Mouse (Mus musculus): ENCODE measurements around the gene Hnrnpul2. TPM values are rescaled to one million over a fixed set of nuclear protein-coding genes. Genes with fewer than 3 reads are reported as not detected.

Hnrnpul2 gene
- total and polyA plus RNA-seq, 3 experiments: 39.4 to 174 (median 106) TPM

Other genes with a start within 250 kb of the Hnrnpul2 start
Only the 30 nearest of the 33 such genes appear.
- gene Chrm1, start 156.2 kb upstream of the Hnrnpul2 start, total RNA-seq (2012; rRNA removed): under 0.01 TPM in 1 of 2 replicates, not detected in the other
- under 1 TPM in 1 of 2 experiments, not detected in 1; 0.01 TPM for gene Chrm1, start 156.2 kb upstream of the Hnrnpul2 start, polyA plus RNA-seq (2012; ENCODE audit: insufficient read depth in 1 of 2, insufficient read length in 2 of 2, low read depth in 1 of 2, low replicate concordance in 2 of 2, missing spikeins in 1 of 2)
- 164 and 253 TPM in 2 replicates for gene Slc3a2, start 96.6 kb upstream of the Hnrnpul2 start, total RNA-seq (2012; rRNA removed)
- gene Slc3a2, start 96.6 kb upstream of the Hnrnpul2 start, polyA plus RNA-seq (2012; ENCODE audit: insufficient read depth in 1 of 2, insufficient read length in 2 of 2, low read depth in 1 of 2, low replicate concordance in 2 of 2, missing spikeins in 1 of 2): 100 to 1,000 TPM; 428 to 670 TPM
- 158 and 208 TPM in 2 replicates for gene Wdr74, start 84.2 kb upstream of the Hnrnpul2 start, total RNA-seq (2012; rRNA removed)
- gene Wdr74, start 84.2 kb upstream of the Hnrnpul2 start, polyA plus RNA-seq (2012; ENCODE audit: insufficient read depth in 1 of 2, insufficient read length in 2 of 2, low read depth in 1 of 2, low replicate concordance in 2 of 2, missing spikeins in 1 of 2): 100 to 1,000 TPM; 208 to 803 TPM
- 3.0 and 3.3 TPM in 2 replicates for gene 1700092M07Rik, start 79.3 kb upstream of the Hnrnpul2 start, total RNA-seq (2012; rRNA removed)
- gene 1700092M07Rik, start 79.3 kb upstream of the Hnrnpul2 start, polyA plus RNA-seq (2012; ENCODE audit: insufficient read depth in 1 of 2, insufficient read length in 2 of 2, low read depth in 1 of 2, low replicate concordance in 2 of 2, missing spikeins in 1 of 2): 1 to 10 TPM in 1 of 2 experiments, not detected in 1; 4.3 TPM
- 27.5 and 28.7 TPM in 2 replicates for gene Stx5a, start 78.6 kb upstream of the Hnrnpul2 start, total RNA-seq (2012; rRNA removed)
- gene Stx5a, start 78.6 kb upstream of the Hnrnpul2 start, polyA plus RNA-seq (2012; ENCODE audit: insufficient read depth in 1 of 2, insufficient read length in 2 of 2, low read depth in 1 of 2, low replicate concordance in 2 of 2, missing spikeins in 1 of 2): 10 to 100 TPM in 1 of 2 experiments, not detected in 1; 50.0 TPM
- gene Nxf1, start 62.9 kb upstream of the Hnrnpul2 start, total RNA-seq (2012; rRNA removed): 107 and 122 TPM in 2 replicates
- gene Nxf1, start 62.9 kb upstream of the Hnrnpul2 start, polyA plus RNA-seq (2012; ENCODE audit: insufficient read depth in 1 of 2, insufficient read length in 2 of 2, low read depth in 1 of 2, low replicate concordance in 2 of 2, missing spikeins in 1 of 2): 100 to 1,000 TPM; 231 to 296 TPM
- 7.5 and 7.8 TPM in 2 replicates for gene Tmem223, start 49.0 kb upstream of the Hnrnpul2 start, total RNA-seq (2012; rRNA removed)
- gene Tmem223, start 49.0 kb upstream of the Hnrnpul2 start, polyA plus RNA-seq (2012; ENCODE audit: insufficient read depth in 1 of 2, insufficient read length in 2 of 2, low read depth in 1 of 2, low replicate concordance in 2 of 2, missing spikeins in 1 of 2): 10 to 100 TPM in 1 of 2 experiments, not detected in 1; 23.2 TPM
- 49.2 and 60.0 TPM in 2 replicates for gene Tmem179b, start 45.5 kb upstream of the Hnrnpul2 start, total RNA-seq (2012; rRNA removed)
- gene Tmem179b, start 45.5 kb upstream of the Hnrnpul2 start, polyA plus RNA-seq (2012; ENCODE audit: insufficient read depth in 1 of 2, insufficient read length in 2 of 2, low read depth in 1 of 2, low replicate concordance in 2 of 2, missing spikeins in 1 of 2): 100 to 1,000 TPM in 1 of 2 experiments, not detected in 1; 101 TPM
- 15.3 and 18.3 TPM in 2 replicates for gene Taf6l, start 33.6 kb upstream of the Hnrnpul2 start, total RNA-seq (2012; rRNA removed)
- gene Taf6l, start 33.6 kb upstream of the Hnrnpul2 start, polyA plus RNA-seq (2012; ENCODE audit: insufficient read depth in 1 of 2, insufficient read length in 2 of 2, low read depth in 1 of 2, low replicate concordance in 2 of 2, missing spikeins in 1 of 2): 10 to 100 TPM in 1 of 2 experiments, not detected in 1; 25.5 TPM
- gene Polr2g, start 21.4 kb upstream of the Hnrnpul2 start, total RNA-seq (2012; rRNA removed): 165 and 188 TPM in 2 replicates
- 100 to 1,000 TPM in 1 of 2 experiments, not detected in 1; 181 TPM for gene Polr2g, start 21.4 kb upstream of the Hnrnpul2 start, polyA plus RNA-seq (2012; ENCODE audit: insufficient read depth in 1 of 2, insufficient read length in 2 of 2, low read depth in 1 of 2, low replicate concordance in 2 of 2, missing spikeins in 1 of 2)
- gene Zbtb3, start 17.5 kb upstream of the Hnrnpul2 start, total RNA-seq (2012; rRNA removed): 2.6 and 2.9 TPM in 2 replicates
- gene Zbtb3, start 17.5 kb upstream of the Hnrnpul2 start, polyA plus RNA-seq (2012; ENCODE audit: insufficient read depth in 1 of 2, insufficient read length in 2 of 2, low read depth in 1 of 2, low replicate concordance in 2 of 2, missing spikeins in 1 of 2): 1 to 10 TPM in 1 of 2 experiments, not detected in 1; 2.4 TPM
- 22.9 and 24.2 TPM in 2 replicates for gene Ttc9c, start 677 bp upstream of the Hnrnpul2 start, total RNA-seq (2012; rRNA removed)
- 10 to 100 TPM in 1 of 2 experiments, not detected in 1; 29.8 TPM for gene Ttc9c, start 677 bp upstream of the Hnrnpul2 start, polyA plus RNA-seq (2012; ENCODE audit: insufficient read depth in 1 of 2, insufficient read length in 2 of 2, low read depth in 1 of 2, low replicate concordance in 2 of 2, missing spikeins in 1 of 2)
- gene AC129217.1, start 9.8 kb downstream of the Hnrnpul2 start, total RNA-seq (2012; rRNA removed): 0.23 TPM in 1 of 2 replicates, not detected in the other
- 10 to 100 TPM in 1 of 2 experiments, not detected in 1; 53.4 TPM for gene AC129217.1, start 9.8 kb downstream of the Hnrnpul2 start, polyA plus RNA-seq (2012; ENCODE audit: insufficient read depth in 1 of 2, insufficient read length in 2 of 2, low read depth in 1 of 2, low replicate concordance in 2 of 2, missing spikeins in 1 of 2)
- 26.0 and 29.5 TPM in 2 replicates for gene Bscl2, start 17.5 kb downstream of the Hnrnpul2 start, total RNA-seq (2012; rRNA removed)
- 10 to 100 TPM in 1 of 2 experiments, not detected in 1; 51.3 TPM for gene Bscl2, start 17.5 kb downstream of the Hnrnpul2 start, polyA plus RNA-seq (2012; ENCODE audit: insufficient read depth in 1 of 2, insufficient read length in 2 of 2, low read depth in 1 of 2, low replicate concordance in 2 of 2, missing spikeins in 1 of 2)
- 0.15 and 0.29 TPM in 2 replicates for gene Gng3, start 19.2 kb downstream of the Hnrnpul2 start, total RNA-seq (2012; rRNA removed)
- 1 to 10 TPM in 1 of 2 experiments, not detected in 1; 2.5 TPM for gene Gng3, start 19.2 kb downstream of the Hnrnpul2 start, polyA plus RNA-seq (2012; ENCODE audit: insufficient read depth in 1 of 2, insufficient read length in 2 of 2, low read depth in 1 of 2, low replicate concordance in 2 of 2, missing spikeins in 1 of 2)
- 0.15 and 0.26 TPM in 2 replicates for gene Lrrn4cl, start 30.8 kb downstream of the Hnrnpul2 start, total RNA-seq (2012; rRNA removed)
- under 1 TPM in 1 of 2 experiments, not detected in 1; 0.54 TPM for gene Lrrn4cl, start 30.8 kb downstream of the Hnrnpul2 start, polyA plus RNA-seq (2012; ENCODE audit: insufficient read depth in 1 of 2, insufficient read length in 2 of 2, low read depth in 1 of 2, low replicate concordance in 2 of 2, missing spikeins in 1 of 2)
- 179 and 187 TPM in 2 replicates for gene Ubxn1, start 51.5 kb downstream of the Hnrnpul2 start, total RNA-seq (2012; rRNA removed)
- gene Ubxn1, start 51.5 kb downstream of the Hnrnpul2 start, polyA plus RNA-seq (2012; ENCODE audit: insufficient read depth in 1 of 2, insufficient read length in 2 of 2, low read depth in 1 of 2, low replicate concordance in 2 of 2, missing spikeins in 1 of 2): 100 to 1,000 TPM in 1 of 2 experiments, not detected in 1; 366 TPM
- gene Uqcc3, start 60.9 kb downstream of the Hnrnpul2 start, total RNA-seq (2012; rRNA removed): 46.3 and 49.4 TPM in 2 replicates
- 10 to 100 TPM in 1 of 2 experiments, not detected in 1; 55.0 TPM for gene Uqcc3, start 60.9 kb downstream of the Hnrnpul2 start, polyA plus RNA-seq (2012; ENCODE audit: insufficient read depth in 1 of 2, insufficient read length in 2 of 2, low read depth in 1 of 2, low replicate concordance in 2 of 2, missing spikeins in 1 of 2)
- 10.3 and 15.5 TPM in 2 replicates for gene Lbhd1, start 63.7 kb downstream of the Hnrnpul2 start, total RNA-seq (2012; rRNA removed)
- gene Lbhd1, start 63.7 kb downstream of the Hnrnpul2 start, polyA plus RNA-seq (2012; ENCODE audit: insufficient read depth in 1 of 2, insufficient read length in 2 of 2, low read depth in 1 of 2, low replicate concordance in 2 of 2, missing spikeins in 1 of 2): 100 to 1,000 TPM in 1 of 2 experiments, 10 to 100 TPM in 1; 46.5 to 123 TPM
- not detected in 2 replicates for gene Gm49403, start 63.9 kb downstream of the Hnrnpul2 start, total RNA-seq (2012; rRNA removed)
- not detected for gene Gm49403, start 63.9 kb downstream of the Hnrnpul2 start, polyA plus RNA-seq (2012; ENCODE audit: insufficient read depth in 1 of 2, insufficient read length in 2 of 2, low read depth in 1 of 2, low replicate concordance in 2 of 2, missing spikeins in 1 of 2)
- 171 and 184 TPM in 2 replicates for gene 1810009A15Rik, start 68.8 kb downstream of the Hnrnpul2 start, total RNA-seq (2012; rRNA removed)
- 100 to 1,000 TPM in 1 of 2 experiments, not detected in 1; 189 TPM for gene 1810009A15Rik, start 68.8 kb downstream of the Hnrnpul2 start, polyA plus RNA-seq (2012; ENCODE audit: insufficient read depth in 1 of 2, insufficient read length in 2 of 2, low read depth in 1 of 2, low replicate concordance in 2 of 2, missing spikeins in 1 of 2)
- gene Gm49416, start 68.9 kb downstream of the Hnrnpul2 start, total RNA-seq (2012; rRNA removed): 0.77 TPM in 1 of 2 replicates, not detected in the other
- 10 to 100 TPM in 1 of 2 experiments, not detected in 1; 31.2 TPM for gene Gm49416, start 68.9 kb downstream of the Hnrnpul2 start, polyA plus RNA-seq (2012; ENCODE audit: insufficient read depth in 1 of 2, insufficient read length in 2 of 2, low read depth in 1 of 2, low replicate concordance in 2 of 2, missing spikeins in 1 of 2)
- 38.1 and 43.9 TPM in 2 replicates for gene Ints5, start 73.0 kb downstream of the Hnrnpul2 start, total RNA-seq (2012; rRNA removed)
- gene Ints5, start 73.0 kb downstream of the Hnrnpul2 start, polyA plus RNA-seq (2012; ENCODE audit: insufficient read depth in 1 of 2, insufficient read length in 2 of 2, low read depth in 1 of 2, low replicate concordance in 2 of 2, missing spikeins in 1 of 2): 10 to 100 TPM in 1 of 2 experiments, not detected in 1; 51.5 TPM
- gene Ganab, start 78.1 kb downstream of the Hnrnpul2 start, total RNA-seq (2012; rRNA removed): 104 and 122 TPM in 2 replicates
- gene Ganab, start 78.1 kb downstream of the Hnrnpul2 start, polyA plus RNA-seq (2012; ENCODE audit: insufficient read depth in 1 of 2, insufficient read length in 2 of 2, low read depth in 1 of 2, low replicate concordance in 2 of 2, missing spikeins in 1 of 2): 100 to 1,000 TPM in 1 of 2 experiments, not detected in 1; 123 TPM
- gene B3gat3, start 100.4 kb downstream of the Hnrnpul2 start, total RNA-seq (2012; rRNA removed): 21.0 and 26.2 TPM in 2 replicates
- 10 to 100 TPM in 1 of 2 experiments, not detected in 1; 35.4 TPM for gene B3gat3, start 100.4 kb downstream of the Hnrnpul2 start, polyA plus RNA-seq (2012; ENCODE audit: insufficient read depth in 1 of 2, insufficient read length in 2 of 2, low read depth in 1 of 2, low replicate concordance in 2 of 2, missing spikeins in 1 of 2)
- 1.6 and 4.1 TPM in 2 replicates for gene Rom1, start 109.3 kb downstream of the Hnrnpul2 start, total RNA-seq (2012; rRNA removed)
- gene Rom1, start 109.3 kb downstream of the Hnrnpul2 start, polyA plus RNA-seq (2012; ENCODE audit: insufficient read depth in 1 of 2, insufficient read length in 2 of 2, low read depth in 1 of 2, low replicate concordance in 2 of 2, missing spikeins in 1 of 2): 1 to 10 TPM in 1 of 2 experiments, not detected in 1; 3.1 TPM
- 13.0 and 16.6 TPM in 2 replicates for gene Eml3, start 109.5 kb downstream of the Hnrnpul2 start, total RNA-seq (2012; rRNA removed)
- 10 to 100 TPM in 1 of 2 experiments, not detected in 1; 23.4 TPM for gene Eml3, start 109.5 kb downstream of the Hnrnpul2 start, polyA plus RNA-seq (2012; ENCODE audit: insufficient read depth in 1 of 2, insufficient read length in 2 of 2, low read depth in 1 of 2, low replicate concordance in 2 of 2, missing spikeins in 1 of 2)
- gene Mta2, start 121.9 kb downstream of the Hnrnpul2 start, total RNA-seq (2012; rRNA removed): 150 and 171 TPM in 2 replicates
- gene Mta2, start 121.9 kb downstream of the Hnrnpul2 start, polyA plus RNA-seq (2012; ENCODE audit: insufficient read depth in 1 of 2, insufficient read length in 2 of 2, low read depth in 1 of 2, low replicate concordance in 2 of 2, missing spikeins in 1 of 2): 100 to 1,000 TPM; 116 to 167 TPM
- 54.6 and 54.9 TPM in 2 replicates for gene Tut1, start 133.8 kb downstream of the Hnrnpul2 start, total RNA-seq (2012; rRNA removed)
- 10 to 100 TPM in 1 of 2 experiments, not detected in 1; 68.2 TPM for gene Tut1, start 133.8 kb downstream of the Hnrnpul2 start, polyA plus RNA-seq (2012; ENCODE audit: insufficient read depth in 1 of 2, insufficient read length in 2 of 2, low read depth in 1 of 2, low replicate concordance in 2 of 2, missing spikeins in 1 of 2)
- 1,362 and 1,397 TPM in 2 replicates for gene Eef1g, start 147.0 kb downstream of the Hnrnpul2 start, total RNA-seq (2012; rRNA removed)
- gene Eef1g, start 147.0 kb downstream of the Hnrnpul2 start, polyA plus RNA-seq (2012; ENCODE audit: insufficient read depth in 1 of 2, insufficient read length in 2 of 2, low read depth in 1 of 2, low replicate concordance in 2 of 2, missing spikeins in 1 of 2): 1,000 to 10,000 TPM; 1,691 to 1,817 TPM